Mouse (Mus musculus) adrenal gland, adult 18-20 months (tissue): ENCODE data around the gene Cfb. TPM values are rescaled to one million over a fixed set of nuclear protein-coding genes. Genes with fewer than 3 reads are reported as not detected.
"Not testable (repeated sequence)": the region's sequence is repeated elsewhere in the genome, so short reads cannot be mapped to it uniquely, and the experiment has no call there.

Source experiments
- DNase-seq, 2 experiments: peaks; one replicate each; pipeline ENCODE4 v3.0.0; 2021 to 2022; ENCODE audit warnings: low spot score in 2 of 2
- long read RNA-seq, 2 experiments: library from polyadenylated mRNA; stranded (forward); transcript quantifications; one replicate each; pipeline ENCODE4 v2.0.0; 2021
- total RNA-seq, 2 experiments: library from RNA; stranded (reverse); gene quantifications; 1 replicate in 1 of 2; 2 replicates in 1 of 2; pipeline ENCODE4 v1.2.3; 2021

Gene Cfb
- 10 to 100 TPM; 14.6 to 38.9 TPM for total RNA-seq
- long read RNA-seq, experiment 1, transcript Cfb-202 (18 exons, 2,751 nt), result major isoform, 38 of 41 reads
- long read RNA-seq, experiment 1, partial matches to known transcripts, result 0 of 41 reads
- long read RNA-seq, experiment 1, other reads (novel, unspliced or antisense), result 3 of 41 reads
- long read RNA-seq, experiment 2, transcript Cfb-202 (18 exons, 2,751 nt), result major isoform, 25 of 29 reads
- long read RNA-seq, experiment 2, partial matches to known transcripts, result 1 of 29 reads
- long read RNA-seq, experiment 2, other reads (novel, unspliced or antisense), result 3 of 29 reads

- DNase-seq, result no peak
These were observed at the start of gene Cfb for GRCm38 (mm10) chr17:34862416-34863081. Gene Cfb, minus strand, starts transcription at chr17:34862518.

- peak; percentile 82 to 84 for DNase-seq
These were observed 49.6 kb upstream of the Cfb start for GRCm38 (mm10) chr17:34911945-34912351.

GRCm38 (mm10) chr17:34910982-34911381 lies 48.7 kb upstream of the Cfb start:
- no peak for DNase-seq

GRCm38 (mm10) chr17:34902895-34903294 lies 40.6 kb upstream of the Cfb start:
- no peak for DNase-seq

- DNase-seq, result not testable (repeated sequence)
These were observed 39.6 kb upstream of the Cfb start for GRCm38 (mm10) chr17:34901948-34902347.

- DNase-seq, result not testable (repeated sequence)
These were observed 38.5 kb upstream of the Cfb start for GRCm38 (mm10) chr17:34900826-34901225.

- no peak for DNase-seq
These were observed 37.5 kb upstream of the Cfb start for GRCm38 (mm10) chr17:34899890-34900243.

- DNase-seq, result peak; percentile 60
These were observed 37.0 kb upstream of the Cfb start for GRCm38 (mm10) chr17:34899053-34899889.

GRCm38 (mm10) chr17:34898706-34899052 lies 36.4 kb upstream of the Cfb start:
- DNase-seq, result no peak

GRCm38 (mm10) chr17:34898160-34898586 lies 35.9 kb upstream of the Cfb start, which contains the start of the genes C2 and Ehmt2:
Gene C2, minus strand, starts transcription at chr17:34898265.
Gene Ehmt2, plus strand, starts transcription at chr17:34898469.
- DNase-seq, result peak; percentile 84 to 85

- no peak for DNase-seq
These were observed 35.2 kb upstream of the Cfb start for GRCm38 (mm10) chr17:34897373-34898159.

- no peak for DNase-seq
These were observed 34.0 kb upstream of the Cfb start for GRCm38 (mm10) chr17:34896366-34896765.

GRCm38 (mm10) chr17:34895724-34896123 lies 33.4 kb upstream of the Cfb start:
- no peak for DNase-seq

GRCm38 (mm10) chr17:34894801-34895530 lies 32.6 kb upstream of the Cfb start:
- DNase-seq, result peak; percentile 72 to 74

- peak; percentile 95 to 96 for DNase-seq
These were observed 31.8 kb upstream of the Cfb start for GRCm38 (mm10) chr17:34894074-34894597.

GRCm38 (mm10) chr17:34893072-34893824 lies 30.9 kb upstream of the Cfb start:
- no peak for DNase-seq

GRCm38 (mm10) chr17:34891377-34891776 lies 29.1 kb upstream of the Cfb start:
- DNase-seq, result no peak

GRCm38 (mm10) chr17:34890074-34890743 lies 27.9 kb upstream of the Cfb start:
- no peak for DNase-seq

- no peak for DNase-seq
These were observed 25.6 kb upstream of the Cfb start for GRCm38 (mm10) chr17:34887942-34888341.
